Mouse (Mus musculus): Measurements from ENCODE around the gene Adipor2.

Adipor2 gene

DNA sequence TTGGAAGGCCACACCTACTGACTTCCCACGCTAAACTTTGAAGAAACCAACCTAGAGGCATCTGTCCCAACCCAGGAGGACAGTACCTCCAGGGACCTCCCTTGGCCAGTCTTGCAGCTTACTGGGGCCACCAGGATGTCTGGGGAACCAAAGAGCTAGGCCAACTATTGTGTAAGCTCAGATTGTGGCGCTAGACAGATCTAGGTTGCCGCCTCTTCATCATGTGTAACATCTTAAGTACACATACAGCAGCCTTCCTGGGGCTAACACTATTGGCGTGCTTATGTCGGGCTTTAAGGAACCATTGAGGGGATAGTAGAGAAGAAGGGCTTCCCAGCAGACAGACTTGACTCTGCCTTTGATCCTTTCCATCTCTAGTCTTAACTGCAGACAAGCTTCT, 69.7 kb downstream of the Adipor2 start:
- no peak for DNase-seq (ENCODE audit: low spot score)

GRCm38 (mm10) chr6:119346257-119346656, 71.2 kb downstream of the Adipor2 start:
- DNase-seq (ENCODE audit: low spot score), result no peak

DNA sequence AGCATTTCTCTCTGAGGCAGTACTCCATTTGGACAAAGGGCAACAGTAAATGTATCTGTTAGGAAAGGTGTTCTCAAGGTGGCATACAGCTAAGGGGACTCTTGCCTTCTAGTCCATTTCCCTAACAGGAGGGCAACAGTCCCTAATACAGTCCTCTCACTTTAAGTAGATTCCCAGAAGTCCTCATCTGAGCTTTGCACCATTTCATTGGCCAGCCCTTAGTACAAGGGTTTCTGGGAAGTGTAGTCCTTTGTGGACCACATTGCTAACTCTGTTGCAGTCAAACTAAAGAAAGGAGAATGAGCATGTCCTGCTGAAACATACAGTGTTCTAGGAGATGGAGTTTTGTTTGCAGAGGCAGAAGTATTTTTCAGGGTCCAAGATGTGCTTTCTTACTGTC, 76.1 kb downstream of the Adipor2 start:
- no peak for DNase-seq (ENCODE audit: low spot score)

- no peak for DNase-seq (ENCODE audit: low spot score)
Observed at GRCm38 (mm10) chr6:119338121-119338912, 79.2 kb downstream of the Adipor2 start.

- DNase-seq (ENCODE audit: low spot score), result no peak
Observed at GRCm38 (mm10) chr6:119337287-119337686, 80.2 kb downstream of the Adipor2 start.

- DNase-seq (ENCODE audit: low spot score), result no peak
Observed at GRCm38 (mm10) chr6:119336124-119336523, 81.4 kb downstream of the Adipor2 start.

DNA sequence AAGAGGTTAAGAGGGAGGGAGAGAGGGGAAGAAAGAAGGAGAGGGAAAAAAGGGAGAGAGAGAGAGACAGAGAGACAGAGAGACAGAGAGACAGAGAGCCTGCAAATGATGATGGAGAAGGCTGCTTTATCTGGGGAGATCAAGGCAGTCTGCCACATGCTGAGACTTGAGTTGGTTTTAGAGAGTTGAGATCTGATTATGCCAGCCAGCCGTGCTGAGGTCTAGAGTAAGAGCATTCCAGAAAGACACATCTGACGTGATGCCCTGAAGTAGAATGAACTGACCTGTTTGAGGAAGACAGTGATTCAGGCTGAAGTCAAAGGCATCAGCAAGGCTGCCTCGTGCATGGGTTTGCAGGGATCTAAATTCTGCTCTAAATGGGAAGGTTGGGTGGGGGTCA, 83.7 kb downstream of the Adipor2 start:
- no peak for DNase-seq (ENCODE audit: low spot score)

DNA sequence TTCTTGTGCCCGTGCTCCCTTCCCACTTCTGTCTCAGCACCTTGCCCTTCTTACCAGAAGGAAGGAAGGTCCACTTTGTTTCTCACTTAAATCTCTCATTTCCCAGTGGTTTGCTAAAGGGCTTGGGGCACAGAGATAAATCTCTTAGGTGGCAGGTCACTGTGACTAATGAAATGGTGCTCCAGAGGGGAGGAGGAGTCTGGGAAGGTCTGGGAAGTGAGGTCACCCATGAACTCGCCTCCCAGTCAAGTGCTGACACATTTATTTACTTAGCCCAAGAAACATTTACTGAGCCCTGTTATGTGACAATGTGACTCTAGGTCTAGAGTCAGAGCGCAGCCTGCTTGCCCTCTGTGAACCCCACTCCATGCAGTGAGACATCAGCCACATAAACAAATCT, 84.3 kb downstream of the Adipor2 start:
- DNase-seq (ENCODE audit: low spot score), result no peak

GRCm38 (mm10) chr6:119332111-119332510, 85.4 kb downstream of the Adipor2 start:
- no peak for DNase-seq (ENCODE audit: low spot score)

GRCm38 (mm10) chr6:119330506-119330905, 87.0 kb downstream of the Adipor2 start, which contains the start of gene Lrtm2:
Gene Lrtm2, minus strand, starts transcription at chr6:119330766.
- DNase-seq (ENCODE audit: low spot score), result peak; percentile 72

- DNase-seq (ENCODE audit: low spot score), result no peak
Observed at GRCm38 (mm10) chr6:119329936-119330335, 87.6 kb downstream of the Adipor2 start.

GRCm38 (mm10) chr6:119329215-119329714, 88.2 kb downstream of the Adipor2 start:
- peak; percentile 85 for DNase-seq (ENCODE audit: low spot score)

GRCm38 (mm10) chr6:119328521-119329115, 88.9 kb downstream of the Adipor2 start:
- no peak for DNase-seq (ENCODE audit: low spot score)

GRCm38 (mm10) chr6:119326541-119326940, 91.0 kb downstream of the Adipor2 start:
- DNase-seq (ENCODE audit: low spot score), result no peak

DNA sequence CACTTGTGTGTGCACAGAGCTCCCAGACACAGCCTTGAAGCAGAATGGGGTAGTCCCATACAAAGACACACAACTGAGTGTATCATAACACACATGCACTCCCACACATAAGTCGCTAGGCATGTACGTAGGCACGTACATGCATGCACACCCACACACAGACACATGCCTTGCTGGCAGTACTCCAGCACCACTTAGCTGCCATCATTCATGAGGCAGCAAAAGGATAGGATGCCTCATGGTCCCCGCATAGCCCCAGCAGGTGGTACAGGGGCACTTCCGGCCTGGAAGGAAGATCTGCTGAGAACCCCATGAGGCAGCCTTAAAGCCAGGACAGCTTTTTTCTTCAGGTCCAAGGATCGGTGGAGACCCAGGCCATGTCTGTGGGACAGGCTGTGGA, 91.5 kb downstream of the Adipor2 start:
- DNase-seq (ENCODE audit: low spot score), result no peak

DNA sequence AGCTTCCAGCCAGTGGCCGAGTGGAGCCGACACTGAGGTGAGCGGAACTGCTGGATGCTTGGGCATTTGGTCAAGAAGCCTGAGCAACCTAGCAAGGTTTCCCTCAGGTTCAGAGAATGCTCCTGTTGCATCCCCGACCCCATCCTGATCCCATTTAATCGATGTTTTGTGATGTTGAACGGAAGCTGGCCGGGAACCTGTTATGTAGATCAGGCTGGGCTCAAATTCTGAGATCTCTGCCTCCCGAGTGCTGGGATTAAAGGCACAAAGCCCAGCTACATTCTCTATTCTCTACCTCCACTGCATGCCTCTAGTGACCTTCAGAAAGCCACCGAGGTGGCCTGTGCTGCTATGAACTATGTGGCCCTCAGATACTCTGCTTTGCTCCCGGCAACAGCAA, 92.7 kb downstream of the Adipor2 start:
- DNase-seq (ENCODE audit: low spot score), result no peak

DNA sequence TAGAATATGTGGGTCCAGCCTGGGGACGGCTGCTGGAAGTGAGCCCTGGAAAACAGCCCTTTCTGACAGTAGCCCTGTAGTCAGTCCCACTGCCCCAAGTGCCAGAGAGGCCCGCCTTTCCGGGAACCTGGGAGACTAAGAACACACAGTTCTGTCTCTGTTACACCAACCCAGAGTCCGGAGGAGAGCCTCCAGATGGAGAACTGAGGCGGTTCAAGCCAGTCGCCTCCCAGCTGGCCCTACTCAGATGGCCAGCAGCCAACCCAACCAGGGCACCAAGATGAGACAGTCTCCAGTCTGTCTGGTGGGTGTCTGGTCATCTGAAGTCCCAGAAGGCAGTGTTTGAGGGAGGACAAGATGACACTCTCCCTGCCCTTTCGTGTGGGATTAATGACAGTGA, 95.8 kb downstream of the Adipor2 start:
- no peak for DNase-seq (ENCODE audit: low spot score)

GRCm38 (mm10) chr6:119320481-119320880, 97.0 kb downstream of the Adipor2 start:
- DNase-seq (ENCODE audit: low spot score), result no peak

DNA sequence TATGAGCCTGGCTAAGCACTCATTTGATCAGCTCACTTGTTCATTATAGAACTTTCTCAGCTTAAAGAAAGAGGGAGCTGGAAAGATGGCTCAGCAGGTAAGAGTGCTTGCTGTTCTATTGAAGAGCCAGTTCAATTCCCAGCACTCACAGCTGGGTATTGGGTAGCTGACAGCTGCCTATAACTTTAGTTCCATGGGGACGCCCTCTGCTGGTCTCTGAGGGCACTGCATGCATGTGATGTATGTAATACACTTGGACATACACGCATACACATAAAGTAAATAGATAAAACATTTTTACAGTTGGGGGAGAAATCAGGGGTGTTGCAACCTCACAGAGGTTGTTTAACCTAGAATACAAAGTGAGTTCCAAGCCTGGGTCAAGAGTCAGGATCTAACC, 98.1 kb downstream of the Adipor2 start:
- no peak for DNase-seq (ENCODE audit: low spot score)

DNA sequence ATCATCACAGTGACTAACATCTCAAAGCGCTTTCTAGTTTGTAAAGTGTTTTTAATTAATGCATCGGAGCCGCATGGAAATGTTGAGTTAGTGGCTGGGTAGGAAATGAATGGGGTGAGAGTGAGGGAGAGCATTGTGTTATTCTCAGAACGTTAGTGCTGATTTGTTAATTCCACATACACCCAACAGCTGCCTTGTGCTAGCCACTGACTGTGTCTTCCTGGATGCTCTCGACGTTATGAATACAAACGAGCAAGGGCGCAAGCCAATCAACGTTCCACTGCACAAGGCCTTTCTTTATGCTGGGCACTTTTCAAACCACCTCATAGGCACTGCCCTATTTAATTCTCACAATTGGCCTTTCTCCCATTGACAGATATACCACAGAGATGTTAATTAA, 98.8 kb downstream of the Adipor2 start:
- no peak for DNase-seq (ENCODE audit: low spot score)

GRCm38 (mm10) chr6:119314751-119315476, 102.6 kb downstream of the Adipor2 start:
- no peak for DNase-seq (ENCODE audit: low spot score)

DNA sequence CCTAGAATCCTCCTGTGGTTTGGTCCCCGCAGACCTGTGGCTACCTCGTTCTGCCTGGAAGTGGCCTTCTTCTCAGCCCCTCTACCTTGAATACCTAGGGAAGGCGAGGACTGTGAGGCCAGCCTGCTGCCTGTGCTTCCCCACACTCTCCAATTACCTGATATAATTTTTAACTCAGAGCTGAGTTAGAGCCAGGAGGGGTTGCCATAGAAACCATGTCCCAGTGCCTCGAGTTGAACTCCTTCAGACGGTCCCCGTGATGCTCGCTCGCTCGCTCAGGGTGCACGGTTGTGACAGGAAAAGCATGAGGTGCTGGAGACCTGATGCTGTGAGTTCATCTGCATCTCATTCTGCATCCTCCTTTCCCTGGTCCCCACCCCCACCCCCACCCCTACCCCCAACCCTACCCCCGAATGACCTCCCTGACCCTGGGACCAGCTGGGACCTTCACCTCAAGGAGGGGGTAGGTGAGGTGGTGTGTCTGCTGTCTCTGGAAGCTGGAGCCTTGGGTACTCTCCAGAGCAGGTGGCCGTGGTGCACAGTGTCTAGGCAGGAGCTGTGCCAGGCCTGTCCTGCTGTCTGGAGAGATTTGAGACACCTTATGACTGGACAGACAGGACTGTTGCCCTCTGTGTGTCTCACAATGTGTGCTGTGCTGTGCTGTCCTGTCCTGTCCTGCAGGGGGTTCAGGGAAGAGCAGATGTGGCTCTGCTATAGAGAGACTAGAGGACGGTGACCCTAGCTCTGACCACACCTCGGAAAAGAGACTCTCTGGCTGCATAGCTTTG, 103.7 kb downstream of the Adipor2 start:
- DNase-seq (ENCODE audit: low spot score), result no peak
